In the genomic region with DNA sequence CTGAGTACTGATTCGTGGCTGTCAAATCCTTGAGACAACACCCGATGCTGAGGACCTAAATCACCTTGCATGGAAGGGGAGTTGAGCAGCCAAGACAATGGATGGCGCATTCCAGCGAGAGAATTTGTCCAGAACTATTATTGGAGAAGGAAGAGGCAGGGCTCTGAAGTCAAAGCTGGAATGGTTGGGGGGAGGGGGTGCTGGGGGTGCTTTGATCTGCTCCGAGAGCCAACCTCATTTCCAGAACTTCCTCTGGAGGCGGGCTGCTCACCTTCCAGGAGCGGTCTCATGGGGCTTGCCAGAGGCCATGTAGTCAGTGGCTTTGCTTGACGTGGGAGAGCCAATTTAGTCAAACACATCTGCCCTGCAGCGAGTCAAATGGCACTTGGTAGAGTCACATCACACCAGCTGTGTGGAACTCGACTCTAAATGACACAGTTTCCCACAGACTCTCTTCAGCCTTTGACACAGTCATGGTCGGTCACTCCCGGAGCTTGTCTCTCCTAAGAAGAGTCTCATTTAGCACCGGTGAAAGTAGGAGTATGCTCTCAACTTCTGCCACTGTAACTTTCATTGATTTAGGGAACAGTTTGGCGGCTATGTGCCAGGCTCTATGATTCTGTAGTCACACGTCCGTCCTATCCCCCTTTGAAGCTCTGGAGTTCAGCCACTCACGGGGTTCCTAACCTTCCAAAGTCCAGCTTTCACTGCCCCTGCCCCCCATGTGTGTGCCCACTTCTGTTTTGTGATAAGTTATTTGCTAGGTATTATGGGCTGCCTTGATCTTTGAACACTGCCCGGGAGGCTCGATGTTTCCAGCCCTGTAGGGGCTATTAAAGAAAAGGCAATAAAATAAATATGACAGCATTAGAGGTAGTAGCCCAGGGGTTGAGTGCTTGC, we compare ENCODE assay signal across 13 mouse cellular contexts. TPM values are rescaled to one million over a fixed set of nuclear protein-coding genes. Genes with fewer than 3 reads are reported as not detected.
DNase-seq lines count a peak whose midpoint lies in the region; ATAC-seq and TF ChIP-seq lines count a peak whose summit lies in the region.
"Had no signal": no experiment of that assay in that cellular context is flagged by ENCODE, and none has a peak within 500 bp of the region (broad histone marks: within the 10 kb centered on the region; RNA-seq: fewer than 3 reads in every experiment).

No protein-coding gene starts in this region.

- no peak overlapping the region for H3K4me2 ChIP-seq in heart, embryonic 12.5 days
- H3K4me2 ChIP-seq in kidney, embryonic 14.5 days (replicated peaks; ENCODE audit: low read depth, low read length), result 0 out of 2 replicates have a peak overlapping the region, but pooled peaks have one; percentile 8
- no peak overlapping the region for H3K4me2 ChIP-seq in liver, embryonic 15.5 days

- TF ChIP-seq EP300 in heart, adult 2 months (IDR thresholded peaks at IDR 0.05; ENCODE audit: insufficient read depth, low read depth, low read length), result no peak

- H3K36me3 ChIP-seq in heart, adult 2 months (ENCODE audit: control insufficient read depth, insufficient read depth, low read length), result no peaks in the 10 kb centered on the region
- no peaks in the 10 kb centered on the region for H3K36me3 ChIP-seq in heart, embryonic 12.5 days
- no peaks in the 10 kb centered on the region for H3K36me3 ChIP-seq in kidney, embryonic 14.5 days (ENCODE audit: control insufficient read depth, insufficient read depth, low read length)
- no peaks in the 10 kb centered on the region for H3K36me3 ChIP-seq in liver, embryonic 15.5 days (replicated peaks)

- ATAC-seq in heart, embryonic 12.5 days (ENCODE audit: insufficient number of reproducible peaks, low FRiP score), result no peak
- peak; percentile 78 for ATAC-seq in kidney, embryonic 14.5 days (ENCODE audit: low FRiP score, low TSS enrichment)
- peak; percentile 67; the same call in 1 of the 2 replicates for ATAC-seq in liver, embryonic 15.5 days (ENCODE audit: insufficient read depth)
- no peak for ATAC-seq in megakaryocyte, adult 5-6 weeks (ENCODE audit: poor library complexity, severe bottlenecking)
- ATAC-seq: CD4-positive, CD25-positive, alpha-beta regulatory T cell, adult 4 months had no signal

- WGBS in heart, adult 2 months, result 63% methylated on average over 19 of the region's 19 CpGs
- 70% methylated on average over 19 of the region's 19 CpGs for WGBS in heart, embryonic 12.5 days
- WGBS in kidney, embryonic 14.5 days, result 11% methylated on average over 19 of the region's 19 CpGs
- 49% methylated on average over 19 of the region's 19 CpGs for WGBS in liver, embryonic 15.5 days (ENCODE audit: insufficient replicate concordance)

- H3K4me3 ChIP-seq in heart, adult 2 months, result no peak overlapping the region
- no peak overlapping the region for H3K4me3 ChIP-seq in heart, embryonic 12.5 days
- H3K4me3 ChIP-seq in cortical plate, adult 2 months (ENCODE audit: insufficient read depth, low read length), result no peak overlapping the region
- no peak overlapping the region for H3K4me3 ChIP-seq in kidney, embryonic 14.5 days (ENCODE audit: low read length)
- no peak overlapping the region for H3K4me3 ChIP-seq in liver, embryonic 15.5 days (replicated peaks)

- DNase-seq in heart, adult 2 months, result peak; percentile 35 to 55
- DNase-seq in right cerebral cortex, postnatal 36 days (ENCODE audit: low spot score in 2 of 2), result no peak
- DNase-seq in embryo, embryonic 9.5 days (ENCODE audit: extremely low spot score), result no peak
- DNase-seq: cerebellum, adult 11-12 months; lung, postnatal 14 days; thymus, adult 18-20 months had no signal

- TF ChIP-seq CTCF in heart, adult 2 months (IDR thresholded peaks at IDR 0.05), result no peak
- no peak for TF ChIP-seq CTCF in cortical plate, adult 2 months (IDR thresholded peaks at IDR 0.05; ENCODE audit: extremely low read depth, insufficient read depth, low read length)

- TF ChIP-seq POLR2A in heart, adult 2 months (IDR thresholded peaks at IDR 0.05; ENCODE audit: insufficient read depth, low read depth, low read length), result no peak
- no peak for TF ChIP-seq POLR2A in cortical plate, adult 2 months (IDR thresholded peaks at IDR 0.05; ENCODE audit: extremely low read depth, insufficient read depth, low read length)

- intact Hi-C loops in heart, adult 2 months (cut with DNase I), result loop anchor here (2.0 kb wide), 1 partner anchor 34 kb away; no protein-coding TSS in a partner anchor

- no peaks in the 10 kb centered on the region for H3K27me3 ChIP-seq in heart, adult 2 months (ENCODE audit: control insufficient read depth, insufficient read depth, low read length)
- no peaks in the 10 kb centered on the region for H3K27me3 ChIP-seq in heart, embryonic 12.5 days (replicated peaks)
- H3K27me3 ChIP-seq in kidney, embryonic 14.5 days (ENCODE audit: control insufficient read depth, insufficient read depth, low read length), result no peaks in the 10 kb centered on the region
- H3K27me3 ChIP-seq in liver, embryonic 15.5 days, result no peaks in the 10 kb centered on the region

- H3K9ac ChIP-seq in heart, adult 2 months (ENCODE audit: low read depth, low read length), result no peak overlapping the region
- H3K9ac ChIP-seq in heart, embryonic 12.5 days, result no peak overlapping the region
- no peak overlapping the region for H3K9ac ChIP-seq in kidney, embryonic 14.5 days (ENCODE audit: low read depth, low read length)
- H3K9ac ChIP-seq in liver, embryonic 15.5 days, result no peak overlapping the region

- H3K79me2 ChIP-seq in heart, adult 2 months (replicated peaks; ENCODE audit: control insufficient read depth, insufficient read depth, low read length), result no peaks in the 10 kb centered on the region

- peak overlapping the region; percentile 65 for H3K27ac ChIP-seq in heart, adult 2 months
- no peak overlapping the region for H3K27ac ChIP-seq in heart, embryonic 12.5 days (ENCODE audit: poor library complexity, severe bottlenecking)
- peak overlapping the region; percentile 95 for H3K27ac ChIP-seq in cortical plate, adult 2 months (ENCODE audit: insufficient read depth, low read length)
- no peak overlapping the region for H3K27ac ChIP-seq in kidney, embryonic 14.5 days (ENCODE audit: low read depth, low read length)
- peak overlapping the region; percentile 29; the same call in 1 of the 2 replicates for H3K27ac ChIP-seq in liver, embryonic 15.5 days (replicated peaks)

- no peaks in the 10 kb centered on the region for H3K9me3 ChIP-seq in heart, embryonic 12.5 days (replicated peaks)
- no peaks in the 10 kb centered on the region for H3K9me3 ChIP-seq in kidney, embryonic 14.5 days (ENCODE audit: control insufficient read depth, low read length)
- no peaks in the 10 kb centered on the region for H3K9me3 ChIP-seq in liver, embryonic 15.5 days (replicated peaks)

- H3K4me1 ChIP-seq in heart, adult 2 months (ENCODE audit: control insufficient read depth, insufficient read depth, low read length), result peaks cover 1% of the 10 kb centered on the region; the same call in 1 of the 2 replicates
- H3K4me1 ChIP-seq in heart, embryonic 12.5 days (replicated peaks), result no peaks in the 10 kb centered on the region
- H3K4me1 ChIP-seq in cortical plate, adult 2 months (ENCODE audit: control insufficient read depth, insufficient read depth, low read length), result no peaks in the 10 kb centered on the region
- H3K4me1 ChIP-seq in kidney, embryonic 14.5 days (ENCODE audit: control insufficient read depth, insufficient read depth, low read length), result peaks cover 10% of the 10 kb centered on the region; the same call in 1 of the 2 replicates
- H3K4me1 ChIP-seq in liver, embryonic 15.5 days (replicated peaks), result no peaks in the 10 kb centered on the region

RNA-seq across cellular contexts. Expression of a gene that starts 38.8 kb away (rescaled TPM):
- total RNA-seq in heart, adult 2 months (2021), result 1 to 10 TPM; 2.0 to 2.1 TPM
- 3.4 and 6.5 TPM in 2 replicates for polyA plus RNA-seq in heart, adult 2 months (2012; rRNA removed)
- 6.8 and 7.1 TPM in 2 replicates for polyA plus RNA-seq in heart, embryonic 12.5 days (2016; fragmentation: Nextera tagmentation; extraction: Ambion mirVana)
- polyA plus RNA-seq in cortical plate, adult 2 months (2012; rRNA removed), result 3.3 and 4.3 TPM in 2 replicates
- 0.94 and 2.2 TPM in 2 replicates for polyA plus RNA-seq in kidney, embryonic 14.5 days (2014; fragmentation: Nextera tagmentation; extraction: Ambion mirVana)
- polyA plus RNA-seq in liver, embryonic 15.5 days (2015; fragmentation: Nextera tagmentation; extraction: Ambion mirVana), result 7.2 and 7.8 TPM in 2 replicates
- not detected in 2 replicates for total RNA-seq in megakaryocyte, adult 5-6 weeks (2015)
- total RNA-seq in megakaryocyte, adult 5-6 weeks (2017), result not detected in 2 replicates
- total RNA-seq: monocyte, adult 5-6 weeks had no signal

RNA-seq across cellular contexts. Expression of a gene that starts 39.2 kb away (rescaled TPM):
- total RNA-seq in heart, adult 2 months (2021), result 1 to 10 TPM; 6.2 to 6.8 TPM
- 9.3 and 12.4 TPM in 2 replicates for polyA plus RNA-seq in heart, adult 2 months (2012; rRNA removed)
- polyA plus RNA-seq in heart, embryonic 12.5 days (2016; fragmentation: Nextera tagmentation; extraction: Ambion mirVana), result 80.6 and 81.3 TPM in 2 replicates
- 54.5 and 59.0 TPM in 2 replicates for polyA plus RNA-seq in cortical plate, adult 2 months (2012; rRNA removed)
- 117 and 153 TPM in 2 replicates for polyA plus RNA-seq in kidney, embryonic 14.5 days (2014; fragmentation: Nextera tagmentation; extraction: Ambion mirVana)
- polyA plus RNA-seq in liver, embryonic 15.5 days (2015; fragmentation: Nextera tagmentation; extraction: Ambion mirVana), result 89.8 and 95.8 TPM in 2 replicates
- 51.8 and 56.9 TPM in 2 replicates for total RNA-seq in megakaryocyte, adult 5-6 weeks (2015)
- total RNA-seq in megakaryocyte, adult 5-6 weeks (2017), result 65.9 and 78.8 TPM in 2 replicates

RNA-seq across cellular contexts. Expression of a gene that starts 39.3 kb away (rescaled TPM):
- total RNA-seq in heart, adult 2 months (2021), result 10 to 100 TPM; 11.4 to 14.2 TPM
- 10.1 and 10.5 TPM in 2 replicates for polyA plus RNA-seq in heart, adult 2 months (2012; rRNA removed)
- polyA plus RNA-seq in heart, embryonic 12.5 days (2016; fragmentation: Nextera tagmentation; extraction: Ambion mirVana), result 13.6 and 15.2 TPM in 2 replicates
- 30.6 and 31.2 TPM in 2 replicates for polyA plus RNA-seq in cortical plate, adult 2 months (2012; rRNA removed)
- 11.9 and 17.0 TPM in 2 replicates for polyA plus RNA-seq in kidney, embryonic 14.5 days (2014; fragmentation: Nextera tagmentation; extraction: Ambion mirVana)
- 5.5 and 6.8 TPM in 2 replicates for polyA plus RNA-seq in liver, embryonic 15.5 days (2015; fragmentation: Nextera tagmentation; extraction: Ambion mirVana)
- 7.2 and 7.7 TPM in 2 replicates for total RNA-seq in megakaryocyte, adult 5-6 weeks (2015)
- 9.5 and 12.8 TPM in 2 replicates for total RNA-seq in megakaryocyte, adult 5-6 weeks (2017)

Comparison
In these comparisons a context has a peak if more than half of its experiments do, and no peak if none do; other contexts are left out.
1. H3K27ac ChIP-seq: peak in heart, adult 2 months (single experiment), cortical plate, adult 2 months (single experiment) and liver, embryonic 15.5 days (single experiment); none in heart, embryonic 12.5 days (single experiment) and kidney, embryonic 14.5 days (single experiment).
2. DNase-seq: peak in heart, adult 2 months (2 of 2); none in right cerebral cortex, postnatal 36 days (0 of 2) and embryo, embryonic 9.5 days (single experiment).
3. ATAC-seq: peak in kidney, embryonic 14.5 days (single experiment) and liver, embryonic 15.5 days (single experiment); none in heart, embryonic 12.5 days (single experiment) and megakaryocyte, adult 5-6 weeks (single experiment).